Mouse (Mus musculus): ENCODE results near the gene Gm14406.
"Not testable (repeated sequence)": the region's sequence is repeated elsewhere in the genome, so short reads cannot be mapped to it uniquely, and the experiment has no call there.

The Gm14406 gene

GRCm38 (mm10) chr2:177577998-177578397, at the start of gene Gm14406:
Gm14406 (minus strand) TSS chr2:177578210.
- DNase-seq (ENCODE audit: low read depth, low spot score): not testable (repeated sequence)

GRCm38 (mm10) chr2:177575141-177575540, 2.9 kb downstream of the Gm14406 start:
- DNase-seq (ENCODE audit: low read depth, low spot score): not testable (repeated sequence)

GRCm38 (mm10) chr2:177559365-177559764, 18.6 kb downstream of the Gm14406 start:
- not testable (repeated sequence) for DNase-seq (ENCODE audit: low read depth, low spot score)

- DNase-seq (ENCODE audit: low read depth, low spot score): not testable (repeated sequence)
These were observed 22.7 kb downstream of the Gm14406 start for GRCm38 (mm10) chr2:177555261-177555660.

- DNase-seq (ENCODE audit: low read depth, low spot score): not testable (repeated sequence)
These were observed 40.3 kb downstream of the Gm14406 start for GRCm38 (mm10) chr2:177537717-177538116.

- not testable (repeated sequence) for DNase-seq (ENCODE audit: low read depth, low spot score)
These were observed 40.9 kb downstream of the Gm14406 start for GRCm38 (mm10) chr2:177537141-177537540.

GRCm38 (mm10) chr2:177535876-177536275, 42.1 kb downstream of the Gm14406 start:
- no peak for DNase-seq (ENCODE audit: low read depth, low spot score)

GRCm38 (mm10) chr2:177524171-177524570, 53.8 kb downstream of the Gm14406 start:
- DNase-seq (ENCODE audit: low read depth, low spot score): not testable (repeated sequence)

GRCm38 (mm10) chr2:177523674-177524073, 54.3 kb downstream of the Gm14406 start:
- not testable (repeated sequence) for DNase-seq (ENCODE audit: low read depth, low spot score)

- no peak for DNase-seq (ENCODE audit: low read depth, low spot score)
These were observed 54.9 kb downstream of the Gm14406 start for GRCm38 (mm10) chr2:177523061-177523460.

- DNase-seq (ENCODE audit: low read depth, low spot score): no peak
These were observed 58.0 kb downstream of the Gm14406 start for GRCm38 (mm10) chr2:177520035-177520434.
